Mouse (Mus musculus) hindbrain, embryonic 14.5 days (tissue): Measurements from ENCODE around the gene Ffar2. TPM values are rescaled to one million over a fixed set of nuclear protein-coding genes. Genes with fewer than 3 reads are reported as not detected.

Source experiments
- polyA plus RNA-seq: library from polyadenylated mRNA; unstranded; fragments of >200 nt; fragmentation: Nextera tagmentation; extraction: Ambion mirVana; gene quantifications from 2 replicates; pipeline ENCODE4 v1.2.1, GENCODE M21; 2014

Gene Ffar2
- polyA plus RNA-seq, 1 experiment from 2014 or later = not detected

Other genes starting within 250 kb of the Ffar2 start
- 11.4 and 12.9 TPM in 2 replicates for gene Kmt2b, start 235.0 kb downstream of the Ffar2 start, polyA plus RNA-seq
- 0.35 and 0.42 TPM in 2 replicates for gene Zbtb32, start 224.9 kb downstream of the Ffar2 start, polyA plus RNA-seq
- 0.43 and 0.76 TPM in 2 replicates for gene Upk1a, start 210.9 kb downstream of the Ffar2 start, polyA plus RNA-seq
- gene Cox6b1, start 197.6 kb downstream of the Ffar2 start, polyA plus RNA-seq = 1,184 and 1,299 TPM in 2 replicates
- 0.19 TPM in 1 of 2 replicates, not detected in the other for gene Etv2, start 187.9 kb downstream of the Ffar2 start, polyA plus RNA-seq
- gene Rbm42, start 173.5 kb downstream of the Ffar2 start, polyA plus RNA-seq = 115 and 118 TPM in 2 replicates
- gene Haus5, start 158.8 kb downstream of the Ffar2 start, polyA plus RNA-seq = 20.0 and 20.6 TPM in 2 replicates
- gene Pmis2, start 152.2 kb downstream of the Ffar2 start, polyA plus RNA-seq = not detected in 2 replicates
- gene 2200002J24Rik, start 124.8 kb downstream of the Ffar2 start, polyA plus RNA-seq = not detected in 2 replicates
- gene Atp4a, start 111.6 kb downstream of the Ffar2 start, polyA plus RNA-seq = 2.0 and 2.1 TPM in 2 replicates
- 281 and 319 TPM in 2 replicates for gene Tmem147, start 94.2 kb downstream of the Ffar2 start, polyA plus RNA-seq
- 0.14 and 1.3 TPM in 2 replicates for gene Gapdhs, start 80.1 kb downstream of the Ffar2 start, polyA plus RNA-seq
- 0.65 and 2.1 TPM in 2 replicates for gene Sbsn, start 72.3 kb downstream of the Ffar2 start, polyA plus RNA-seq
- 2.2 and 2.4 TPM in 2 replicates for gene Dmkn, start 60.0 kb downstream of the Ffar2 start, polyA plus RNA-seq
- gene Krtdap, start 35.9 kb downstream of the Ffar2 start, polyA plus RNA-seq = not detected in 2 replicates
- gene Ffar3, start 32.4 kb upstream of the Ffar2 start, polyA plus RNA-seq = not detected in 2 replicates
- not detected in 2 replicates for gene Ffar1, start 37.8 kb upstream of the Ffar2 start, polyA plus RNA-seq
- 0.17 TPM in 1 of 2 replicates, not detected in the other for gene Cd22, start 56.6 kb upstream of the Ffar2 start, polyA plus RNA-seq
- gene Mag, start 91.1 kb upstream of the Ffar2 start, polyA plus RNA-seq = 3.4 and 4.3 TPM in 2 replicates
- not detected in 2 replicates for gene Hamp2, start 100.9 kb upstream of the Ffar2 start, polyA plus RNA-seq
- gene Hamp, start 120.3 kb upstream of the Ffar2 start, polyA plus RNA-seq = not detected in 2 replicates
- 24.9 and 26.5 TPM in 2 replicates for gene Usf2, start 133.0 kb upstream of the Ffar2 start, polyA plus RNA-seq
- 19.6 and 21.7 TPM in 2 replicates for gene Lsr, start 149.7 kb upstream of the Ffar2 start, polyA plus RNA-seq
- gene Fam187b, start 150.0 kb upstream of the Ffar2 start, polyA plus RNA-seq = 0.22 and 1.0 TPM in 2 replicates
- 13.6 and 14.8 TPM in 2 replicates for gene Fxyd5, start 218.7 kb upstream of the Ffar2 start, polyA plus RNA-seq
- 236 and 249 TPM in 2 replicates for gene Fxyd7, start 227.7 kb upstream of the Ffar2 start, polyA plus RNA-seq
- gene Fxyd1, start 233.4 kb upstream of the Ffar2 start, polyA plus RNA-seq = 34.1 and 59.0 TPM in 2 replicates
- 0.28 and 0.60 TPM in 2 replicates for gene Lgi4, start 235.6 kb upstream of the Ffar2 start, polyA plus RNA-seq